Mouse (Mus musculus): Measurements from ENCODE around the gene Faap100. TPM values are rescaled to one million over a fixed set of nuclear protein-coding genes. Genes with fewer than 3 reads are reported as not detected.

Faap100 gene
- total and polyA plus RNA-seq, 2 experiments: 3.2 to 14.9 TPM

DNA sequence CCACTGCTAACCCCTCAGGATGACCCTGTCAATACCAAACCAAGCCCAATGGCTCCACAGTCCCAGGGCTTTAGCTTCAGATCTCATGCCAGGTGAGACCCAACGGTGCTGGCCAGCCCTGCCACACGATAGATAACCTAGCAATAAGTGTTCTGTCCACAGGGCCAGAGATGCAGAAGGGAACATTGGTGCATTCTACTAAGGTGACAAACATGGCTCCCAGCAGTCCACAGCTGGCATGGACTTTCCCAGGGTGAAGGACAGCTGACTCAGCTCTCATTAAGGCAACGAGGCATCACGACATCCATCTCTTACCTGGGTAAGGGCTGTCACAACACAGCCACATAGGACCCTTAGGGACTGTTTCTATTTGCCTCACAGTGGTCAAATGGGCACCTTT lies 2.6 kb upstream of the Faap100 start:
- no peak for TF ChIP-seq CTCF (IDR thresholded peaks at IDR 0.05; ENCODE audit: low read depth, low read length)
- TF ChIP-seq POLR2A (IDR thresholded peaks at IDR 0.05; ENCODE audit: extremely low read depth, insufficient read depth, low read length): no peak
- H3K27me3 ChIP-seq (ENCODE audit: control insufficient read depth, insufficient read depth, low read length): no peaks in the 10 kb centered on the region
- H3K4me3 ChIP-seq (ENCODE audit: insufficient read depth, low read depth, low read length): no peak overlapping the region
- WGBS: 71% methylated on average over 4 of the region's 4 CpGs
- H3K4me1 ChIP-seq (ENCODE audit: control insufficient read depth, insufficient read depth, low read length): peaks cover 7% of the 10 kb centered on the region
- H3K36me3 ChIP-seq (ENCODE audit: control insufficient read depth, insufficient read depth, low read length): peaks cover 42% of the 10 kb centered on the region
- H3K9ac ChIP-seq (ENCODE audit: low read depth, low read length): no peak overlapping the region
- no peak for DNase-seq (ENCODE audit: extremely low read depth, low read depth, low spot score)
- H3K79me2 ChIP-seq (ENCODE audit: control insufficient read depth, insufficient read depth, low read length): no peaks in the 10 kb centered on the region
- no peak overlapping the region for H3K27ac ChIP-seq (replicated peaks; ENCODE audit: insufficient read depth, low read depth, low read length)

DNA sequence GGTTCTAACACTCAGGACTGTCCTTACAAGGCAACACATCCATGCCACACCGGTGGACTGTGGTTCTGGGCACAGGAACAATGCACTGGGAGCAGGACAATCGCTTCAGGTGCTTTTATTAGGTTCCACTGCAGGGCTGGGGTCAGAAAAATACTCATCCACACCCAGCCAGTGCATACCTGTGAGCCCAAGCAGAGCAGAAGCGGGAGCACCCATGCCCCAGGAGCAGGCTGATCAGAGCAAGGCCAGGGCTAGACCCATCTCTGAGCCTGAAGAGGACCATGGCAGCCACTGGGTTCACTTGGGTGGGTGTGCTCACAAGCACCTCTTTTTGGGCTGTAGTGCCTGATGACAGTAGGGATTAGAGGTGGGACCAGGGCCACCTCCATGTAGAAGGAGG lies 1.7 kb upstream of the Faap100 start:
- Histone ChIP-seq H3K4me3 (ENCODE audit: insufficient read depth, low read depth, low read length) (no peak overlapping the region), H3K4me1 (ENCODE audit: control insufficient read depth, insufficient read depth, low read length) (peaks cover 7% of the 10 kb centered on the region), H3K27me3 (ENCODE audit: control insufficient read depth, insufficient read depth, low read length) (no peaks in the 10 kb centered on the region), H3K79me2 (ENCODE audit: control insufficient read depth, insufficient read depth, low read length) (no peaks in the 10 kb centered on the region), H3K36me3 (ENCODE audit: control insufficient read depth, insufficient read depth, low read length) (peaks cover 33% of the 10 kb centered on the region), H3K27ac (replicated peaks; ENCODE audit: insufficient read depth, low read depth, low read length) (no peak overlapping the region), H3K9ac (ENCODE audit: low read depth, low read length) (no peak overlapping the region)
- no peak for TF ChIP-seq POLR2A (IDR thresholded peaks at IDR 0.05; ENCODE audit: extremely low read depth, insufficient read depth, low read length)
- no peak for TF ChIP-seq CTCF (IDR thresholded peaks at IDR 0.05; ENCODE audit: low read depth, low read length)
- WGBS: 96% methylated on average over 3 of the region's 3 CpGs
- DNase-seq (ENCODE audit: extremely low read depth, low read depth, low spot score): no peak

DNA sequence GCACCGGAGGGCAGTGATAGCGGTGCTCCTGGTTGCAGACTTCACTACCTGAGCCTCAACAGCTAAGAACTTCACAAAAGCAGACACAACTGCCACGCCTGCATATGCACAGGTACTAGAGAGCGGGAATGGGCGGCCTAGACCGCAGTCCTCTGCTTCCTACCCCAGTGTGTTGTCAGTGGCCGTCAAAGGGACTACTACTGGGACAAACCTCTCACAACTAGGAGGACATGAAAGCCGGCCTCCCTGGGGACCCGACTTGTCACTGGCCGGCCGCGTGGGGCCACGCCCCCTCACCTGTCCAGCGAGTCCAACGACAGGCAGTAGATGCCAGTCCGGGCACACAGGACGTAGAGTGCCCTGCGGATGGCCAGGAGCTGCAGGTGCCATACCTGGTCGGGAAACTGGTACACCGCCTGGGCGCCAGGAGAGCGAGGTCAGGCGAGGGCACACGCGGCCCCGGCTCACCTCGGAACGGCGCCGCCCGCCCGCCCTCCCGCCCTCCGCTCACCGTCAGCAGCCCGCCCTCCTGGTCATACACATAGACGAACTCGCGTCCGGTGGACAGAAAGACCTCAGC lies 443 bp downstream of the Faap100 start:
- H3K9ac ChIP-seq (ENCODE audit: low read depth, low read length): peak overlapping the region; percentile 71
- peak overlapping the region; percentile 89 for H3K4me3 ChIP-seq (ENCODE audit: insufficient read depth, low read depth, low read length)
- peaks cover 7% of the 10 kb centered on the region for H3K4me1 ChIP-seq (ENCODE audit: control insufficient read depth, insufficient read depth, low read length)
- no peak for TF ChIP-seq POLR2A (IDR thresholded peaks at IDR 0.05; ENCODE audit: extremely low read depth, insufficient read depth, low read length)
- TF ChIP-seq CTCF (IDR thresholded peaks at IDR 0.05; ENCODE audit: low read depth, low read length): no peak
- H3K27ac ChIP-seq (replicated peaks; ENCODE audit: insufficient read depth, low read depth, low read length): peak overlapping the region; percentile 77
- H3K27me3 ChIP-seq (ENCODE audit: control insufficient read depth, insufficient read depth, low read length): no peaks in the 10 kb centered on the region
- peak; percentile 63 for DNase-seq (ENCODE audit: extremely low read depth, low read depth, low spot score)
- H3K79me2 ChIP-seq (ENCODE audit: control insufficient read depth, insufficient read depth, low read length): no peaks in the 10 kb centered on the region
- 4% methylated on average over 40 of the region's 40 CpGs for WGBS
- peaks cover 17% of the 10 kb centered on the region for H3K36me3 ChIP-seq (ENCODE audit: control insufficient read depth, insufficient read depth, low read length)

DNA sequence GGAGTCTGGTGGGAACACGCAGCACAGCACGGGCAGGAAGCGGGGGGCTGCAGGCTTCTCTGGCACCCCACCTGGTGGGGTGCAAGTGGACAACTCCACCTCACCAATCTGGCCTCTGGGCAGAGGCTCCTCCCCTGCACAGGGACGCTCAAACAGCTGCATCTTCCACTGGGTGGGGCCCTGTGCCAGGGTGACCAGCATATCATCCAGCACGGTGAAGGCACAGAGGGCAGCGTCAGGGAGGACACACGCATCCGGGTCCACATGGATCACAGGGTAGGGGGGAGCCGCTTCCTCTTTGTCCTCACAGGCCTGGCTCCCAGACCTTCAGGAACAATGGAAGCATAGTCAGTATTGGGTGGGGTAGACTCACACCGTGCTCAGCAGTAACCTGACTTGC lies 1.2 kb downstream of the Faap100 start:
- Histone ChIP-seq H3K4me3 (ENCODE audit: insufficient read depth, low read depth, low read length) (no peak overlapping the region), H3K9ac (ENCODE audit: low read depth, low read length) (no peak overlapping the region), H3K27ac (replicated peaks; ENCODE audit: insufficient read depth, low read depth, low read length) (no peak overlapping the region), H3K36me3 (ENCODE audit: control insufficient read depth, insufficient read depth, low read length) (peaks cover 10% of the 10 kb centered on the region; the same call in 1 of the 2 replicates), H3K79me2 (ENCODE audit: control insufficient read depth, insufficient read depth, low read length) (no peaks in the 10 kb centered on the region), H3K27me3 (ENCODE audit: control insufficient read depth, insufficient read depth, low read length) (no peaks in the 10 kb centered on the region), H3K4me1 (ENCODE audit: control insufficient read depth, insufficient read depth, low read length) (peaks cover 7% of the 10 kb centered on the region)
- no peak for TF ChIP-seq CTCF (IDR thresholded peaks at IDR 0.05; ENCODE audit: low read depth, low read length)
- TF ChIP-seq POLR2A (IDR thresholded peaks at IDR 0.05; ENCODE audit: extremely low read depth, insufficient read depth, low read length): no peak
- DNase-seq (ENCODE audit: extremely low read depth, low read depth, low spot score): no peak
- 66% methylated on average over 10 of the region's 10 CpGs for WGBS

DNA sequence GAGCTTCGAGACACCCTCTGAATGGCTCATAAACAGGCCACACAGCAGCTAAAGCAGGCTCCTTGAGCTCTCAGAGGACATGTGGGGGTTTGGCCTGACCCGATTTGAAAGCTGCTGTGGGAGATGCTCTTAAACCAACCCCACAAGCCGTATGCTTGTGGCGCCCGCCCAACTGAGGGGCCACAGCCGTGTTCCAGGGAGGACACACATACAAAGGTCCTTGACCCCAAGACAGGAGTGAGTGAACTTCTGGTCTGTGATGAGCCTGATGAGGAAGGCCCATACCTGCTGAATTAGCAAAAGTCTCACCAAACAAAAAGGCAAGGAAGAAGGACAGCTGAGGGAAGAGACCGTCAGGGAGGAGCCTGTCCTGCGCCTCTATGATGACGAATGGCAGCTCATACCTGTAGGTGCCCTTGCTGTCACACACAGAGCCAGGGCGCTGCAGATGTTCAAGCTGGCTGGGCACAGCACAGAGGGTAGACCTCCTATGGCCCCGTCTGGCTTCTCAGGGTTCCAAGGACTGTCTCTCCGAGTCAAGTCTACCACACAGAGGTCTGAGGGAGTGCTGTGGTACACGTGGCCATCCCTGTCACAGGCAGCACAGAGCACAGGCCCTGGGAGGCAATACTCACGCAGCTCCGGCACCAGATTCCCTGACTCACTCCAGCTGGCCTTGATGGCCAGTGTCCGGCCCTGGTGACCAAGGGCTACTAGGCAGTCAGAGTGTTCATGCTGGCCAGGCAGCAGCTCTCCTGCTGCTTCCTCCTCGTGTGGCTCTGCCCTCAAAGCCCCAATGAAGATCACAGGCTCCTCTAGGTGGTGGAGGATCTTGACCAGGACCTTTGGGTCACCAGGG lies 2.0 kb downstream of the Faap100 start:
- no peak for TF ChIP-seq POLR2A (IDR thresholded peaks at IDR 0.05; ENCODE audit: extremely low read depth, insufficient read depth, low read length)
- TF ChIP-seq CTCF (IDR thresholded peaks at IDR 0.05; ENCODE audit: low read depth, low read length): no peak
- no peaks in the 10 kb centered on the region for H3K79me2 ChIP-seq (ENCODE audit: control insufficient read depth, insufficient read depth, low read length)
- H3K4me3 ChIP-seq (ENCODE audit: insufficient read depth, low read depth, low read length): no peak overlapping the region
- no peak for DNase-seq (ENCODE audit: extremely low read depth, low read depth, low spot score)
- no peak overlapping the region for H3K27ac ChIP-seq (replicated peaks; ENCODE audit: insufficient read depth, low read depth, low read length)
- H3K36me3 ChIP-seq (ENCODE audit: control insufficient read depth, insufficient read depth, low read length): peaks cover 4% of the 10 kb centered on the region; the same call in 1 of the 2 replicates
- no peak overlapping the region for H3K9ac ChIP-seq (ENCODE audit: low read depth, low read length)
- H3K27me3 ChIP-seq (ENCODE audit: control insufficient read depth, insufficient read depth, low read length): no peaks in the 10 kb centered on the region
- WGBS: 92% methylated on average over 17 of the region's 17 CpGs
- peaks cover 7% of the 10 kb centered on the region for H3K4me1 ChIP-seq (ENCODE audit: control insufficient read depth, insufficient read depth, low read length)

DNA sequence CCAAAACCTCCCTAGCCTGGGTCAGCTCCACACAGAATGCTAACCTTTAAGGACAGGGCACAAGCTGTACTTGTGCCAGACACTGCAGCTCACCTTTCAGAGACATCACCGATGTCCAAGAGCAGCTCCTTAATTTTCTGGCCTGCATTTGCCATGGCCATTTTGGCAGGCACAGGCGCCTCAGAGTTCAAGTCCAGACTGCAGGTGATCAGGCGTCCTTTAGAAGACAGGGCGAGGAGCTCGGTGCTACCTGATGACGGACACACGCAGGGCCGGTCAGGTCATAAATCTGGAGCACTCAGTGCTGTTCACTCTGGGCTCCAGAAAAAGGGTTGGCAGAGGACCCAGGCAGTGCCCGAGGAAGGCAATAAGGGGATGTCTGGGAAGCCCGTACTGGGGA lies 3.2 kb downstream of the Faap100 start:
- 95% methylated on average over 10 of the region's 10 CpGs for WGBS
- H3K27me3 ChIP-seq (ENCODE audit: control insufficient read depth, insufficient read depth, low read length): no peaks in the 10 kb centered on the region
- no peak overlapping the region for H3K9ac ChIP-seq (ENCODE audit: low read depth, low read length)

More for the DNA sequence above, 3.2 kb downstream of the Faap100 start:
- Histone ChIP-seq H3K4me1 (ENCODE audit: control insufficient read depth, insufficient read depth, low read length) (peaks cover 7% of the 10 kb centered on the region), H3K79me2 (ENCODE audit: control insufficient read depth, insufficient read depth, low read length) (no peaks in the 10 kb centered on the region), H3K4me3 (ENCODE audit: insufficient read depth, low read depth, low read length) (no peak overlapping the region), H3K36me3 (ENCODE audit: control insufficient read depth, insufficient read depth, low read length) (no peaks in the 10 kb centered on the region), H3K27ac (replicated peaks; ENCODE audit: insufficient read depth, low read depth, low read length) (no peak overlapping the region)
- no peak for TF ChIP-seq POLR2A (IDR thresholded peaks at IDR 0.05; ENCODE audit: extremely low read depth, insufficient read depth, low read length)
- TF ChIP-seq CTCF (IDR thresholded peaks at IDR 0.05; ENCODE audit: low read depth, low read length): no peak
- no peak for DNase-seq (ENCODE audit: extremely low read depth, low read depth, low spot score)

Measured in liver, adult 2 months (tissue).